Mouse (Mus musculus): ENCODE measurements around the gene Herc3. TPM values are rescaled to one million over a fixed set of nuclear protein-coding genes. Genes with fewer than 3 reads are reported as not detected.

Herc3 gene
- polyA plus RNA-seq, 1 experiment from 2014 or later, result 20.1 TPM

- Histone ChIP-seq H3K9me3 (no peaks in the 10 kb centered on the region), H3K27ac (replicated peaks) (no peak overlapping the region), H3K4me1 (replicated peaks) (peaks cover 26% of the 10 kb centered on the region), H3K4me2 (no peak overlapping the region), H3K36me3 (no peaks in the 10 kb centered on the region; the same call in 1 of the 2 replicates), H3K9ac (no peak overlapping the region), H3K27me3 (no peaks in the 10 kb centered on the region), H3K4me3 (no peak overlapping the region)
- 91% methylated on average over 9 of the region's 9 CpGs for WGBS
- no peak for ATAC-seq (ENCODE audit: low read depth)
These were observed 98.7 kb downstream of the Herc3 start for GRCm38 (mm10) chr6:58929911-58930431.

DNA sequence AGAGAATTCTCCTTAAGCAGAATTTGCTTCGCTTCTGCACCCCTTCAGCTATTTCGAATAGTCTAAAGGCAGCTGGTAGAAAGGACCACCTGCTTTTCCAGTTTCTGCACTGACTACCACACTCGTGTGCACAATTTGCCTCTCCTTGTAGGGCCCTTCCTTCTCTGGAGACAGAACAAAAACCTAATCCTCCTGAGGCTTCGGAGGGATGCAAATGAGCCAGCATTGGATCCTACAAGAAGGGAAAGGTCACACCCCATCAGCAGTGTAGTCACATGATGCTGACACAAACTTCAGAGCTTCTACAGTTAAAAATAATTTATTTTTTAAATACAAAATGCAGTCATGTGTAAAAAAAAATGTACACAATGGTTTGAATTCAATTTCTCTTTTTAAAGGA, 99.9 kb downstream of the Herc3 start:
- H3K4me2 ChIP-seq, result no peak overlapping the region
- H3K9me3 ChIP-seq, result no peaks in the 10 kb centered on the region
- no peak overlapping the region for H3K9ac ChIP-seq
- H3K27me3 ChIP-seq, result no peaks in the 10 kb centered on the region
- no peak overlapping the region for H3K27ac ChIP-seq (replicated peaks)
- H3K4me3 ChIP-seq, result no peak overlapping the region
- ATAC-seq (ENCODE audit: low read depth), result no peak
- peaks cover 26% of the 10 kb centered on the region for H3K4me1 ChIP-seq (replicated peaks)
- no peaks in the 10 kb centered on the region; the same call in 1 of the 2 replicates for H3K36me3 ChIP-seq
- WGBS, result 71% methylated on average over 4 of the region's 4 CpGs

DNA sequence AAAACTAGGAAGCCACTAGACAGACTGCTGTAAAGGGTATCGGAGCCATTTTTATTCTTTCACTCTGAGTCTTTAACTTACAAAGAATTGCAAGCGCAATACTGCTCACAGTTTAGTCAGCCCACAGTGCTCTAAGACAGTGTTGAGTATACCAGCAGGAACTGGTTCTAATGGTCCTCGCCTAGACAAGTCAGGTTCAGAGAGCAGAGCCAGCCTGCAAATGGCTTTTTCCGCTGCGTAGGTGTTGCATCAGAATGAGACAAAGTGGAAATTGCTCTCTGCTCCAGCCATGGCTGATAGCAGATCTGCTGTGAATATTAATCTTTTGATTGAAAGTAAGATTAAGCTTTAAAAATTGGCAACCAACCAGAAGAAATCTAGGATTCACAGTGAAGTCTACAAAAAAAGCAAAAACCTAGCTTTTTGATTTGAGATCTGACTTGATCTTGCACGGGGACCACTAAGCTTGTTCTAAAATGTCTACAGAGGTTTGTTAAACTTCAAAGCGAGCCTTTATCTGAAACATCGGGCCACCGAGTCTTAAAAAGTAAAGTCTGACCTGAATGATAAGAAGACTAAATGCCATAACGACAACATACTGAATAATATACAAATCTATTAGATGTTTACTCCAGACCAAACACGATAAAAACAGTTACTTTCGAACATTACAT, 101.4 kb downstream of the Herc3 start:
- 64% methylated on average over 12 of the region's 12 CpGs for WGBS
- peaks cover 26% of the 10 kb centered on the region for H3K4me1 ChIP-seq (replicated peaks)
- H3K36me3 ChIP-seq, result no peaks in the 10 kb centered on the region; the same call in 1 of the 2 replicates
- no peaks in the 10 kb centered on the region for H3K9me3 ChIP-seq
- H3K4me2 ChIP-seq, result peak overlapping the region; percentile 21
- H3K9ac ChIP-seq, result no peak overlapping the region
- no peaks in the 10 kb centered on the region for H3K27me3 ChIP-seq
- peak overlapping the region; percentile 82 for H3K27ac ChIP-seq (replicated peaks)
- H3K4me3 ChIP-seq, result no peak overlapping the region
- peak; percentile 66 for ATAC-seq (ENCODE audit: low read depth)

GRCm38 (mm10) chr6:58933189-58933913, 102.1 kb downstream of the Herc3 start:
- Histone ChIP-seq H3K9me3 (no peaks in the 10 kb centered on the region), H3K4me1 (replicated peaks) (peaks cover 26% of the 10 kb centered on the region), H3K4me3 (no peak overlapping the region), H3K4me2 (peak overlapping the region; percentile 21), H3K9ac (no peak overlapping the region), H3K36me3 (no peaks in the 10 kb centered on the region; the same call in 1 of the 2 replicates), H3K27ac (replicated peaks) (peak overlapping the region; percentile 82), H3K27me3 (no peaks in the 10 kb centered on the region)
- WGBS, result 23% methylated on average over 6 of the region's 6 CpGs
- ATAC-seq (ENCODE audit: low read depth), result peak; percentile 95

GRCm38 (mm10) chr6:58934144-58934543, 102.9 kb downstream of the Herc3 start:
- Histone ChIP-seq H3K36me3 (no peaks in the 10 kb centered on the region; the same call in 1 of the 2 replicates), H3K9me3 (no peaks in the 10 kb centered on the region), H3K4me2 (no peak overlapping the region), H3K4me3 (no peak overlapping the region), H3K9ac (no peak overlapping the region), H3K27ac (replicated peaks) (peak overlapping the region; percentile 71), H3K27me3 (no peaks in the 10 kb centered on the region), H3K4me1 (replicated peaks) (peaks cover 26% of the 10 kb centered on the region)
- 0 out of 2 replicates have a peak, but pooled peaks have one; percentile 12 for ATAC-seq (ENCODE audit: low read depth)
- WGBS, result 48% methylated on average over 4 of the region's 4 CpGs

DNA sequence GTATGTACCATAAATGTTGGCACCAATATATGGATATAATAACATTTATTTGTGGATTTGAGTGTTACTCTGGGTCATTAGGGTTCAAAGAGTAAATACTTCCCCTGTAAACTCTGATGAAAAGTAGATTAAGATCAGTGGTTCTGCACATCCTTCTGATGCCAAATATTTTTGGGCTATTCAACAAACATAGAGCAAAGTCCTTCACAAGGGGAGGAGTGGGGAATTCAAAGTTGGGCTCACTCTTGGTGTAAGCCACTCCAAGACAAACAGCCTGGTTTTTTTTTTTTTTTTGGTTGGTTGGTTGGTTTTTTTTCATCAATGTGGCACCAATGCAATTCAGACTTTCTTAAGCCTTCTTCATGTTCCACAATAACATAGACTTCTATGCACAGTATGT, 106.5 kb downstream of the Herc3 start:
- Histone ChIP-seq H3K4me1 (replicated peaks) (peaks cover 18% of the 10 kb centered on the region), H3K27me3 (no peaks in the 10 kb centered on the region), H3K27ac (replicated peaks) (no peak overlapping the region), H3K4me3 (no peak overlapping the region), H3K36me3 (no peaks in the 10 kb centered on the region; the same call in 1 of the 2 replicates), H3K9me3 (no peaks in the 10 kb centered on the region), H3K9ac (no peak overlapping the region), H3K4me2 (no peak overlapping the region)
- no peak for ATAC-seq (ENCODE audit: low read depth)

- H3K36me3 ChIP-seq, result peaks cover 13% of the 10 kb centered on the region; the same call in 1 of the 2 replicates
- H3K4me3 ChIP-seq, result no peak overlapping the region
- no peaks in the 10 kb centered on the region for H3K27me3 ChIP-seq
- no peaks in the 10 kb centered on the region for H3K9me3 ChIP-seq
- no peak overlapping the region for H3K27ac ChIP-seq (replicated peaks)
- no peaks in the 10 kb centered on the region for H3K4me1 ChIP-seq (replicated peaks)
- H3K4me2 ChIP-seq, result no peak overlapping the region
- 81% methylated on average over 2 of the region's 2 CpGs for WGBS
- ATAC-seq (ENCODE audit: low read depth), result no peak
- no peak overlapping the region for H3K9ac ChIP-seq
These were observed 111.0 kb downstream of the Herc3 start for GRCm38 (mm10) chr6:58942276-58942675.

- Histone ChIP-seq H3K27me3 (no peaks in the 10 kb centered on the region), H3K4me3 (no peak overlapping the region), H3K9ac (no peak overlapping the region), H3K36me3 (peaks cover 17% of the 10 kb centered on the region; the same call in 1 of the 2 replicates), H3K4me2 (no peak overlapping the region), H3K9me3 (no peaks in the 10 kb centered on the region), H3K27ac (replicated peaks) (no peak overlapping the region), H3K4me1 (replicated peaks) (no peaks in the 10 kb centered on the region)
- 92% methylated on average over 3 of the region's 3 CpGs for WGBS
- no peak for ATAC-seq (ENCODE audit: low read depth)
These were observed 112.7 kb downstream of the Herc3 start for GRCm38 (mm10) chr6:58943958-58944357.

DNA sequence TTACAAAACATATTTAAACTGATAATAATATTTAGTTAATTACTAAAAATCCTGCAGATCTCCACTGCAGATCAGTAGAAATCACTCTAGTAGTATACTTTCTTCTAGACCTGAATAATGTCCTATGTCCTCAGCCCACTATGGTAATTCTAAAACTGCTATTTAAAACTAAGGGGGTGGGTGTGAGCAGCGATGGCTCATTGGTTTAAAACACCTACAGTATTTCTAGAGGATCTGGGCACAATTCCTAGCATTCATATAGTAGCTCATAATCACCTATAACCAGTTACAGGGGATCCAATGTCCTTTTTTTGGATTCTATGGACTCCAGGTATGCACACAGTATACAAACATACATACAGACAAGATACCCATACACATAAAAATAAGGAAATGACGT, 115.0 kb downstream of the Herc3 start:
- no peak overlapping the region for H3K4me3 ChIP-seq
- no peaks in the 10 kb centered on the region for H3K27me3 ChIP-seq
- H3K4me2 ChIP-seq, result no peak overlapping the region
- peaks cover 17% of the 10 kb centered on the region; the same call in 1 of the 2 replicates for H3K36me3 ChIP-seq
- no peak overlapping the region for H3K9ac ChIP-seq
- H3K9me3 ChIP-seq, result no peaks in the 10 kb centered on the region
- no peak overlapping the region for H3K27ac ChIP-seq (replicated peaks)
- no peaks in the 10 kb centered on the region for H3K4me1 ChIP-seq (replicated peaks)
- no peak for ATAC-seq (ENCODE audit: low read depth)
- WGBS, result 59% methylated on average over 2 of the region's 2 CpGs

DNA sequence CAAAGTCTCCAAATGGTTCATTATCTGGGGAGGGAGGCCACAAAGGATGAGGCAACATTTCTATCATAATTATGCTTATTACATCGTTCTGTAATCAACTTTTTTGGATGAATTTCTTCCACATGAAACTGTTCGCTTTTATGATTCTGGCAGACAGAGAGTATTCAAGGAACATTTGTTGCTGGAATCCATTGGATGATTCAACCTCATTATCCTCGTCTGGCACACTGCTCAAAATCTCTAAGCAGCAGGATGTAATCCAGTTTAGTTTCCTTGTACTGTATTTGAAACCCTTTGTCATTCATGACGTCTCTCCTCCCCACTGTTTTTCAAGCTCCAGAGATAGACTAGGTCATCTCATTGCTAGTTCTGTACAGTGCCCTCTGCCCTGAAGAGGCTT, 115.6 kb downstream of the Herc3 start:
- peaks cover 17% of the 10 kb centered on the region; the same call in 1 of the 2 replicates for H3K36me3 ChIP-seq
- H3K9me3 ChIP-seq, result no peaks in the 10 kb centered on the region
- no peaks in the 10 kb centered on the region for H3K27me3 ChIP-seq
- H3K9ac ChIP-seq, result no peak overlapping the region
- 87% methylated on average over 4 of the region's 4 CpGs for WGBS
- H3K4me1 ChIP-seq (replicated peaks), result no peaks in the 10 kb centered on the region
- H3K27ac ChIP-seq (replicated peaks), result no peak overlapping the region
- no peak overlapping the region for H3K4me2 ChIP-seq
- H3K4me3 ChIP-seq, result no peak overlapping the region
- no peak for ATAC-seq (ENCODE audit: low read depth)

DNA sequence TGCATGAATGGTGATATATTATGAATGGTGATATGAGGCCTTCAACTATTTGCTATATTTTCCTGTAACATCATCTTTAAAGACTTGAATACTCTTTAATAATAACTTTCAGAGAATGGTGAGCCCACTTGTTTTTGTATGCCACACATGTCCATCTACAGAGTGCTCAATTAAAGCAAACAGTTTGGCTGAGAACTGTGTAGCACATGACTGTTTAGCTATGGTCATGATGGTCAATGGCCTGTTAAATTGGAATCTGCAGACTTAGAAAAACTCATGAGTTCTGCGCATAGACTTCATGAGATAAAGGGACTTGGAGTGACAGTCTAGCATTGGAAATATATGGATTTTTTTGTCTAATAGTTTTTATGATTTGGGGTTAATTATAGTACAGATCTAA, 119.1 kb downstream of the Herc3 start:
- 85% methylated on average over 1 of the region's 1 CpGs for WGBS
- no peak overlapping the region for H3K27ac ChIP-seq (replicated peaks)

More for the DNA sequence above, 119.1 kb downstream of the Herc3 start:
- H3K9me3 ChIP-seq, result no peaks in the 10 kb centered on the region
- no peaks in the 10 kb centered on the region for H3K4me1 ChIP-seq (replicated peaks)
- no peak overlapping the region for H3K9ac ChIP-seq
- no peak for ATAC-seq (ENCODE audit: low read depth)
- H3K4me2 ChIP-seq, result no peak overlapping the region
- H3K4me3 ChIP-seq, result no peak overlapping the region
- peaks cover 22% of the 10 kb centered on the region for H3K36me3 ChIP-seq
- no peaks in the 10 kb centered on the region for H3K27me3 ChIP-seq

All from neural tube, embryonic 13.5 days (tissue).